Mouse (Mus musculus) heart, adult 11 months (tissue): ENCODE measurements at regions not wholly inside any gene's neighbourhood (a gene's known extent, or its start where the extent isn't known, plus 50 kb on each side); places are given as distances from the start of the nearest gene placed in this dataset.

ENCODE experiments used
- DNase-seq: peaks from one replicate; pipeline ENCODE4 v3.0.0; 2022

- no peak for DNase-seq
Measured at GRCm38 (mm10) chr8:40186715-40187583, 487.9 kb upstream of the Adam24 start.

GRCm38 (mm10) chr8:40187584-40187934 lies 487.3 kb upstream of the Adam24 start:
- DNase-seq = no peak

GRCm38 (mm10) chr8:40192266-40192665 lies 482.6 kb upstream of the Adam24 start:
- no peak for DNase-seq

- DNase-seq = no peak
Measured at GRCm38 (mm10) chr8:40193148-40193547, 481.7 kb upstream of the Adam24 start.

GRCm38 (mm10) chr8:40210871-40211270 lies 464.0 kb upstream of the Adam24 start:
- DNase-seq = no peak

- DNase-seq = no peak
Measured at GRCm38 (mm10) chr8:40223521-40223920, 451.4 kb upstream of the Adam24 start.

GRCm38 (mm10) chr8:40227262-40227661 lies 447.6 kb upstream of the Adam24 start:
- no peak for DNase-seq
